Mouse (Mus musculus): ENCODE measurements around the gene Gm11146. TPM values are rescaled to one million over a fixed set of nuclear protein-coding genes. Genes with fewer than 3 reads are reported as not detected.

Gm11146 gene
- polyA plus RNA-seq (2015; fragmentation: Nextera tagmentation; extraction: Ambion mirVana): not detected in 2 replicates

DNA sequence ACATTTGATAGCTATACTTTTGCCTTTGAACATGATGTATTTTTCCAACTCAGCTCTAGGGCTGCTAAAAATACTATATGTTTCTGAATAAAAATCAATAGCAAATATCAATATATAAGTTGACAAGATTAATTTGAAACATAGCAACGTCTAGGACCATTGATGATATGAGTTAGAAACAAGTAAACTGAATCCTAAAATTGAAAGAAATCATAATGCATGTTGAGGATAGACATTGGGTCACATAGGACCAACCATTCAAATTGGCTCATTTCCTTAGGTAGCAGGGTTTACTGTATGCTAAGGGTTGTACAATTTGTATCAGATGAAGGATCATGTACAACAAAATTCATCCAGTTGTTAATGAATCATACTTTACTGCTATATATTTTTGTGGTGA, at the start of gene Gm11146:
Gene Gm11146 (minus strand): TSS at position 101 of the 400 bp plus-strand sequence.
- Histone ChIP-seq H3K27ac (replicated peaks) (no peak within 1 kb of the TSS), H3K4me1 (no peaks in the 10 kb centered on the region), H3K9ac (no peak within 1 kb of the TSS), H3K4me2 (no peak within 1 kb of the TSS), H3K36me3 (peaks cover 17% of the 10 kb centered on the region), H3K9me3 (no peaks in the 10 kb centered on the region), H3K4me3 (no peak within 1 kb of the TSS), H3K27me3 (replicated peaks) (no peaks in the 10 kb centered on the region)
- 67% methylated on average over 1 of the region's 1 CpGs for WGBS
- ATAC-seq (ENCODE audit: extremely low read depth, insufficient number of reproducible peaks, low FRiP score, low TSS enrichment): no peak

DNA sequence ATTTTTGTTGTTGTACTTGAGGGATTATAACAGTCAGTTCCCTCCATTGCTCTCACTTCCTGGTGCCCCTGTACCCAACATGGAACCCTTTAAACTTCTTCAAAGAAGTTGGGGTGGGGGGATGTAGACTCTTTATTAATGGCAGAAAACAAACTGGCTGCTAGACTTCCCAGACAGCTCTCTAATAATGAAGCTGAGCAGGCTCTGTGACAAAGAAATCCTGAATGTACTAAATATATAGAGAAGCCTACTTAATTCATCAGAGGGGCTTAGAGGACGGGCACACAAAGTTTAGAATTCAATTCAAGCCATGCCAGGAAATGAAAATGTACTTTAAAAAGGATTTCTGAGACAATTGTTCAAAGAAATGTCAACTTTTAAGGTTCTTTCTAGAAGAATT, 48.7 kb upstream of the Gm11146 start:
- 0 out of 2 replicates have a peak, but pooled peaks cover 2% of the 10 kb centered on the region for H3K36me3 ChIP-seq
- H3K9me3 ChIP-seq: no peaks in the 10 kb centered on the region
- no peak overlapping the region for H3K9ac ChIP-seq
- H3K4me2 ChIP-seq: no peak overlapping the region
- H3K4me3 ChIP-seq: no peak overlapping the region
- no peak for ATAC-seq (ENCODE audit: extremely low read depth, insufficient number of reproducible peaks, low FRiP score, low TSS enrichment)
- 63% methylated on average over 1 of the region's 1 CpGs for WGBS
- H3K27ac ChIP-seq (replicated peaks): no peak overlapping the region
- H3K4me1 ChIP-seq: no peaks in the 10 kb centered on the region
- H3K27me3 ChIP-seq (replicated peaks): no peaks in the 10 kb centered on the region

DNA sequence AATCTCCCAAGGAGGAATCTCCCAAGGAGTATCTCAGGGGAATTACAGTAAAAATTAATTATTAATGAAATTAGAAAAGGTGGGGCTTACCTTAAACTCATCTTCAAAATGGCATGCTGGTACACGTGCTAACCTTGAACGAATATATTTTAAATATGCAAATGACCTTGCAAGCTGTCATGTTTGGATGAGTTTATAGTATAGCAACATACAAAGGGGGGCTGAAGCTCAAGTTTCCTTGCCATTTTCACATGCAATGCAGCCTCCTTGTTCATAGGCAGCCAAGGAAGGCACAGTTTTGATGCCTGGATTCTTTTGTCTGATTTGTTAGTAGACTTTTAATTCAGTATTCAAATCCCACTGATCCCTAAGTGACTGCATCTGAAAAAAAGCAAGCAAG, 47.1 kb upstream of the Gm11146 start:
- Histone ChIP-seq H3K27ac (replicated peaks) (no peak overlapping the region), H3K4me1 (peaks cover 8% of the 10 kb centered on the region; the same call in 1 of the 2 replicates), H3K4me2 (no peak overlapping the region), H3K4me3 (no peak overlapping the region), H3K9me3 (no peaks in the 10 kb centered on the region), H3K27me3 (replicated peaks) (no peaks in the 10 kb centered on the region), H3K9ac (no peak overlapping the region), H3K36me3 (no peaks in the 10 kb centered on the region)
- no peak for ATAC-seq (ENCODE audit: extremely low read depth, insufficient number of reproducible peaks, low FRiP score, low TSS enrichment)
- 76% methylated on average over 2 of the region's 2 CpGs for WGBS

GRCm38 (mm10) chr16:77648181-77648580, 46.3 kb upstream of the Gm11146 start:
- Histone ChIP-seq H3K36me3 (no peaks in the 10 kb centered on the region), H3K27ac (replicated peaks) (no peak overlapping the region), H3K4me1 (peaks cover 16% of the 10 kb centered on the region), H3K4me2 (no peak overlapping the region), H3K9ac (no peak overlapping the region), H3K4me3 (no peak overlapping the region), H3K27me3 (replicated peaks) (no peaks in the 10 kb centered on the region), H3K9me3 (no peaks in the 10 kb centered on the region)
- 49% methylated on average over 2 of the region's 2 CpGs for WGBS
- no peak for ATAC-seq (ENCODE audit: extremely low read depth, insufficient number of reproducible peaks, low FRiP score, low TSS enrichment)

DNA sequence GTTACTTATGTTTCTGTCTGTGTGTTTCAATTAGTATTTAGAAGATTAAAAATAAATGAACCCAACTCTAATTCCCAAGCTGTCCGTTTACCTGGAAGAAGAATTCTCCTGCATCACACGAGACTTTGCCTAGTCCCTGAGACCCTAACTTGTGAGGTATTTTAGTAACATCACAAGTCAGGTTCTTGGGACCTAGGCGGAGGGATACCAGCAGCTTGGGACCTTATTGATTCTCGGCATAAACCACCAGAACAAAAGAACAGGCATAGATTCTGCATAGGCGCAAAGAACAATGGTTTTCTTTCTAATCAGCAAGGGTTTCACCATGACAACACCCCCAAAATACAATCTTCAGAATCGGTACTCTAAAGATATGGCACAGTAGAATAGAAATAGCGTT, 44.3 kb upstream of the Gm11146 start:
- H3K9ac ChIP-seq: no peak overlapping the region
- no peak overlapping the region for H3K4me3 ChIP-seq
- H3K27me3 ChIP-seq (replicated peaks): no peaks in the 10 kb centered on the region
- H3K27ac ChIP-seq (replicated peaks): no peak overlapping the region
- 73% methylated on average over 7 of the region's 7 CpGs for WGBS
- H3K4me1 ChIP-seq: peaks cover 24% of the 10 kb centered on the region
- H3K36me3 ChIP-seq: no peaks in the 10 kb centered on the region
- no peaks in the 10 kb centered on the region for H3K9me3 ChIP-seq
- no peak for ATAC-seq (ENCODE audit: extremely low read depth, insufficient number of reproducible peaks, low FRiP score, low TSS enrichment)
- H3K4me2 ChIP-seq: no peak overlapping the region

- Histone ChIP-seq H3K36me3 (no peaks in the 10 kb centered on the region), H3K4me2 (no peak overlapping the region), H3K27ac (replicated peaks) (no peak overlapping the region), H3K9ac (no peak overlapping the region), H3K9me3 (no peaks in the 10 kb centered on the region), H3K27me3 (replicated peaks) (no peaks in the 10 kb centered on the region), H3K4me1 (peaks cover 24% of the 10 kb centered on the region), H3K4me3 (no peak overlapping the region)
- WGBS: 52% methylated on average over 1 of the region's 1 CpGs
- no peak for ATAC-seq (ENCODE audit: extremely low read depth, insufficient number of reproducible peaks, low FRiP score, low TSS enrichment)
Observed at GRCm38 (mm10) chr16:77644976-77645375, 43.1 kb upstream of the Gm11146 start.

DNA sequence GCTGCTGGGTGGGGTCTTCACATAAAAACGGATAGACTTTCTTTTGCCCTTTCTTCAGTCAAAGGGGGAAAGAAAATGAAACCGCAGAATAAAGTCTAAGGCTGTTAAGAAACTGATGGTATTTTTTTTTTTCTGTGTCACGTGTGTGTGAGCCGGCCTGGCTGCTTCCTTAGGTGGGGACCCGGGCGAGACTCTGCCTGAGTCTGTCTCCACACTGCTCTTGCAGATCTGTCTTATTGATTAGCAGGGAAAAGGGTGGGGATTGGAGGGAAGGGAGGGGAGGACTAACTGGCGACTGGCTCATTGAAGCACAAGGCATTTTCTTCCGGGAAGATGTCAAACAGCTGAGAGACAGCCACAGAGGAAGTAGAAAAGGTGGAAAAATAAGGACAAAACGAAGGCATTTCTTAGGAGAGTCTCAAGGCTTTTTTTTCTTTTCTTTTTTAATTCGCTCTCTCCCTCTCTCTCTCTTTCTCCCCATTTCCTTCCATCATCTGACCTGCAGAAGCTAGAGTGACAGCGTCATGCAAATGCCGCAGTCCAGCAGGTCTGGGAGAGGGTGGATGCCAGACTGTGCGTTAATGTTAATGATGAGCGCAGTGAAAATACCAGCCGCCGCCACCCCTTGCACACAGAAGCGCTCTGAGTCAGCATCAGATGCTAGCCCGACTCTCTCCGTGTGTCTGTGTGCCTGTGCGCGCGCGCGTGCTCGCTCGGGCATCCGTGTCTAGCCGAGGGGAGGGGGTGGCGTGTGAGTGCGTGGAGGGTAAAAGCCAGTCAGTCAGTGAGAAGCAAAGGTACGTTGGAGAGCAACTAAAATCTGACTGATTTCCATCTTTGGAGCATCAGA, 42.2 kb upstream of the Gm11146 start:
- Histone ChIP-seq H3K27ac (replicated peaks) (peak overlapping the region; percentile 67), H3K4me1 (peaks cover 24% of the 10 kb centered on the region), H3K27me3 (replicated peaks) (no peaks in the 10 kb centered on the region), H3K9ac (peak overlapping the region; percentile 81), H3K4me2 (peak overlapping the region; percentile 86), H3K36me3 (no peaks in the 10 kb centered on the region), H3K4me3 (peak overlapping the region; percentile 59), H3K9me3 (no peaks in the 10 kb centered on the region)
- ATAC-seq (ENCODE audit: extremely low read depth, insufficient number of reproducible peaks, low FRiP score, low TSS enrichment): peak; percentile 46; the same call in 1 of the 2 replicates
- 4% methylated on average over 31 of the region's 31 CpGs for WGBS

DNA sequence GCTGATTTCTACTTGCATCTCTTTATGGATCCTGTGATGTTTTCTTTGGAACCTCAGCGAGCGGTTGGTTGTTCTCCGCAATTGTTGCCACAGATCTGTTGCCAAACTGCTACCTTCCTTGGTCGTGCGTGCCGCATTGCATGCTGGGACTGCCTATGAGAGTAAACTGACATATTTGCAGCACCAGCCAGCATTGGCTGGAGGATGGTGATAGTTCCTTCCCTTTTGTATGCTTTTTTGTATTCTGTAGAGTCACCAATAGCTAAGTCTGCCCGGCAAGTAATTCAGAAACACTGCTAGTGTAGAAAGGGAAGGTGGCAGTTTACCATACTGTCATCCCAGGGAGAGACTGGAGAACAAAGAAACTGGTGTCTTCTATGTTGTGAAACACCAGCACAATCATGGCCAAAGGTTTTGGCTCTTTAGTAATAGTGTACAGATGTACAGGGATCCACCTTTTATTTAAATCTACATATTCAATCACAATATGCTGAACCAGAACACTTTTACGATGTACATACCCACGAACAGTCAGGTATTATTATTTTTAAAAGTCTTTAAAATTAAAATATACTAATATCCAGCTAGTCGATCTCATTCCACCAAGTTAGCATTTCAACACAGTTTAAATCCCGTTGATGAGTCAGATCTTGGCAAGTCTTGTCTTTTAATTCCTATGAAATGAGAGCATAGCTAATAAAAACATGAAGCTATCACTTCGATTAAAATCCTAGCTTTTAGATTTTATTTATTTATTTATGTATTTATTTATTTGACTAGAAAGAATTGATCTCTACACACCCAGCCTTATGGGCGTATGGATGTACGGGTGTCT, 41.4 kb upstream of the Gm11146 start:
- Histone ChIP-seq H3K36me3 (0 out of 2 replicates have a peak, but pooled peaks cover 3% of the 10 kb centered on the region), H3K4me1 (peaks cover 24% of the 10 kb centered on the region), H3K9ac (peak overlapping the region; percentile 81), H3K4me3 (peak overlapping the region; percentile 59), H3K27ac (replicated peaks) (peak overlapping the region; percentile 75), H3K4me2 (peak overlapping the region; percentile 86), H3K9me3 (no peaks in the 10 kb centered on the region), H3K27me3 (replicated peaks) (no peaks in the 10 kb centered on the region)
- ATAC-seq (ENCODE audit: extremely low read depth, insufficient number of reproducible peaks, low FRiP score, low TSS enrichment): no peak
- WGBS: 72% methylated on average over 14 of the region's 14 CpGs

DNA sequence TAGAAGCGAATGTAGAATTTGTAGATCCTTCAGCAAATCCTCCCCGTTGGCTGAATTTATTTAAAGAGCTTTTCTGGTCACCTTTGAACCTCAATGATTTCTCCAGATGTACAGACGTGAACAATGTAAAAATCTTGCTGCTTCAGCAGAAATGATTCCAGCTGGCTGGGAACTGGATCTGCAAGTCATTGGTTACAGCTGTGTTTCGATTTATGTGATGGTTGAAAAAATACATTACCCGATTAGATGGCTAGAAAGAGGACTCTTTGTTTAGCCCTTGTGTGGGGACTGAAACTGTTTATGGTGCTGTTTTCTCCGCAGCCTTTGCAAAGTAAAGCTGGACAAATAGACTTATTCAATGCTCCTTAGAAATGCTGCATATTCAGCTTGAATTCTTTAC, 34.6 kb upstream of the Gm11146 start:
- no peak overlapping the region for H3K4me2 ChIP-seq
- peak overlapping the region; percentile 41 for H3K27ac ChIP-seq (replicated peaks)
- H3K4me3 ChIP-seq: no peak overlapping the region
- no peaks in the 10 kb centered on the region for H3K4me1 ChIP-seq
- no peak overlapping the region for H3K9ac ChIP-seq
- no peak for ATAC-seq (ENCODE audit: extremely low read depth, insufficient number of reproducible peaks, low FRiP score, low TSS enrichment)
- H3K36me3 ChIP-seq: 0 out of 2 replicates have a peak, but pooled peaks cover 3% of the 10 kb centered on the region
- H3K9me3 ChIP-seq: no peaks in the 10 kb centered on the region
- no peaks in the 10 kb centered on the region for H3K27me3 ChIP-seq (replicated peaks)
- WGBS: 63% methylated on average over 6 of the region's 6 CpGs

DNA sequence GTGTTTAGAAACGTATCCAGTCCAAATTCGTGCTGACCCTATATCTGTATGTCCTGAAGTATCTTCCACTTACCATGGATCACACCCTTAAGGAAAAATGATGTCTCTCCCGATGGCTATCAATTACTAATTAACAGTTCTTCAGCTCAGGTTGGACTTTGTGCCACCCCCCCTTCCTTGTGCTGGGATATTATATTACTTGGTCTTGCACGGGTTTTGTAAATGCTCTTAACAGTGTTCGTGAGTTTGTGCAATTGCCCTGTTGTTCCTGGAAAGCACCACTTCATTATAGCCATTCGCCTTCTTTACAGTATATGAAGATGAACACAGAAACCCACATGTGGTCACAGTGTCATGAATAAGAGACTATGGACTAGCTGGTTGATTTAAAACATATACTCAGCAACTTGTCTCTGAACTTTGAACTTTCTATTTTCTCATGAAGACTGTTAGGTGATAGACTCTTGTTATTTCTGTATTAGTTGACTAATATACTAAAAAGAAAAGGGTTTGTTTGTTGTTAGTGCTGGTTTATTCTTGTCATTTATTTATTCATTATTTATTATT, 30.5 kb upstream of the Gm11146 start:
- H3K4me2 ChIP-seq: no peak overlapping the region
- H3K36me3 ChIP-seq: peaks cover 3% of the 10 kb centered on the region; the same call in 1 of the 2 replicates
- H3K9me3 ChIP-seq: no peaks in the 10 kb centered on the region
- no peak overlapping the region for H3K9ac ChIP-seq
- no peak overlapping the region for H3K4me3 ChIP-seq
- ATAC-seq (ENCODE audit: extremely low read depth, insufficient number of reproducible peaks, low FRiP score, low TSS enrichment): no peak
- WGBS: 82% methylated on average over 6 of the region's 6 CpGs
- H3K4me1 ChIP-seq: 0 out of 2 replicates have a peak, but pooled peaks cover 6% of the 10 kb centered on the region
- no peaks in the 10 kb centered on the region for H3K27me3 ChIP-seq (replicated peaks)
- no peak overlapping the region for H3K27ac ChIP-seq (replicated peaks)

DNA sequence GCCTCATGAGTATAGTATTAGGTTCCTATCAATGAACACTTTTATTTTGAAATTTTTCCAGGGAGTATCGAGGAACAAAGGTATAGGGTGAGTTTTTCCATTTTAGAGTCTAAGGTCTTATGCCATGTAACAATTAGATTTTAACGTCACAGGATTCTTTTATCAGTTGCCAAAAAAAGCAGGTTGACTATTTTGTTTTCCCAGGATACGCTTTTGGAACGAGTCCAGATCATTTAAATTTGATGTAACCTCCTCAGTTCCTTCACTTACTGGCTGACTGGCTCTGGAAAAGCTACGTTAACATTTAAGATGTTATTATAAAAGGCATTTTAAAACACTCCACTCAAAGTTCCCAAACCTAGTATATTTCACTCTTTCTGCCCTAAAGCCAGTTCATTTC, 20.8 kb upstream of the Gm11146 start:
- no peak for ATAC-seq (ENCODE audit: extremely low read depth, insufficient number of reproducible peaks, low FRiP score, low TSS enrichment)
- 0 out of 2 replicates have a peak, but pooled peaks cover 7% of the 10 kb centered on the region for H3K4me1 ChIP-seq
- no peak overlapping the region for H3K9ac ChIP-seq
- H3K9me3 ChIP-seq: no peaks in the 10 kb centered on the region
- 48% methylated on average over 5 of the region's 5 CpGs for WGBS
- H3K4me3 ChIP-seq: no peak overlapping the region
- peaks cover 9% of the 10 kb centered on the region for H3K36me3 ChIP-seq
- no peaks in the 10 kb centered on the region for H3K27me3 ChIP-seq (replicated peaks)
- no peak overlapping the region for H3K4me2 ChIP-seq
- H3K27ac ChIP-seq (replicated peaks): no peak overlapping the region

All from heart, embryonic 13.5 days (tissue).